Comparison of ENCODE assay signal across 7 mouse cellular contexts in the genomic region with DNA sequence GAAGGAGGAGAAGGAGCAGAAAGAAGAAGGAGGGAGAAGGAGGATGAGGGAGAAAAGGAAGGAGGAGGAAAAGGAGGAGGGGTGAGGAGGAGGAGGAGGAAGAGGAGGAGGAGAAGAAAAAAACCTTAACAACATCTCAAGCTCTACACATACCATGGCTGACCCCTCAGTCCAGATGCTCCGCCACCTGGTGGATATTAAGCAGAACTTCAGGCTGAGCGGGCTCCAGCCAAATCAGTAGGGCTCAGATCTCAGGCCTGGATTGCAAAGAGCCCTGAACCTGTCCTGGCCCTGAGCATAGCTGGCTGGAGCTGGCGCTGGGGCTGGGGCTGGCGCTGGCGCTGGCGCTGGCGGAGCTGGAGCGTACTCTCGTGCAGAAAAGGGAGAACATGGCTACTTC. TPM values are rescaled to one million over a fixed set of nuclear protein-coding genes. Genes with fewer than 3 reads are reported as not detected.
DNase-seq lines count a peak whose midpoint lies in the region; ATAC-seq and TF ChIP-seq lines count a peak whose summit lies in the region.

No protein-coding gene starts in this region.

- no peak for ATAC-seq in heart, embryonic 13.5 days (ENCODE audit: extremely low read depth, insufficient number of reproducible peaks, low FRiP score, low TSS enrichment)
- peak; percentile 66 for ATAC-seq in kidney, embryonic 16.5 days (ENCODE audit: low FRiP score, low TSS enrichment)

- no peak overlapping the region for H3K4me2 ChIP-seq in heart, embryonic 13.5 days
- H3K4me2 ChIP-seq in kidney, embryonic 16.5 days (replicated peaks; ENCODE audit: low read depth, low read length): no peak overlapping the region

- H3K36me3 ChIP-seq in ES-E14 (ENCODE audit: control insufficient read depth, insufficient read depth, low read length, poor library complexity, severe bottlenecking): no peaks in the 10 kb centered on the region
- no peaks in the 10 kb centered on the region for H3K36me3 ChIP-seq in embryonic facial prominence, embryonic 10.5 days (replicated peaks)
- no peaks in the 10 kb centered on the region for H3K36me3 ChIP-seq in heart, embryonic 13.5 days
- H3K36me3 ChIP-seq in kidney, embryonic 16.5 days (ENCODE audit: insufficient read depth, low read length): no peaks in the 10 kb centered on the region

- no peak overlapping the region for H3K27ac ChIP-seq in ES-E14 (ENCODE audit: insufficient read depth, low read depth, low read length, poor library complexity, severe bottlenecking)
- no peak overlapping the region for H3K27ac ChIP-seq in embryonic facial prominence, embryonic 10.5 days (replicated peaks)
- H3K27ac ChIP-seq in heart, embryonic 13.5 days (replicated peaks): no peak overlapping the region
- no peak overlapping the region for H3K27ac ChIP-seq in kidney, embryonic 16.5 days (ENCODE audit: low read length)

- peak overlapping the region; percentile 27; the same call in 1 of the 2 replicates for H3K9ac ChIP-seq in ES-E14 (ENCODE audit: insufficient read depth, low read depth, low read length, poor library complexity, severe bottlenecking)
- peak overlapping the region; percentile 34; the same call in 1 of the 2 replicates for H3K9ac ChIP-seq in heart, embryonic 13.5 days
- H3K9ac ChIP-seq in kidney, embryonic 16.5 days (replicated peaks; ENCODE audit: low read length): 0 out of 2 replicates have a peak overlapping the region, but pooled peaks have one; percentile 15

- peak; percentile 86 for DNase-seq in ES-E14 (ENCODE audit: low read depth, low spot score)
- DNase-seq in adrenal gland, adult 8-10 months: peak; percentile 55
- peak; percentile 83 for DNase-seq in embryonic facial prominence, embryonic 10.5 days (ENCODE audit: low spot score)
- peak; percentile 78 for DNase-seq in lung, postnatal 14 days
- peak; percentile 41 for DNase-seq in retina, adult 2 months (ENCODE audit: low read depth, low spot score)

- in situ Hi-C loops in ES-E14 (cut with MboI; ENCODE audit: low sequenced_read_pairs in 2 of 2, unreplicated experiment in 2 of 2): no loop called here

- 3% methylated on average over 9 of the region's 9 CpGs for WGBS in embryonic facial prominence, embryonic 10.5 days
- 2% methylated on average over 9 of the region's 9 CpGs for WGBS in heart, embryonic 13.5 days
- WGBS in kidney, embryonic 16.5 days: 4% methylated on average over 9 of the region's 9 CpGs

- no peak overlapping the region for H3K4me3 ChIP-seq in ES-E14 (ENCODE audit: insufficient read depth in 1 of 2, low read depth in 1 of 2, low read length in 2 of 2, poor library complexity in 1 of 2, severe bottlenecking in 1 of 2)
- 0 out of 2 replicates have a peak overlapping the region, but pooled peaks have one; percentile 19 for H3K4me3 ChIP-seq in embryonic facial prominence, embryonic 10.5 days
- H3K4me3 ChIP-seq in heart, embryonic 13.5 days: no peak overlapping the region
- H3K4me3 ChIP-seq in kidney, embryonic 16.5 days (ENCODE audit: low read length): no peak overlapping the region

- H3K4me1 ChIP-seq in ES-E14 (ENCODE audit: control insufficient read depth in 2 of 2, insufficient read depth in 2 of 2, low read length in 2 of 2, poor library complexity in 1 of 2): peaks cover 2 to 11% of the 10 kb centered on the region in 2 experiments; a peak in 2 of 4 replicates
- H3K4me1 ChIP-seq in embryonic facial prominence, embryonic 10.5 days: peaks cover 23% of the 10 kb centered on the region
- H3K4me1 ChIP-seq in heart, embryonic 13.5 days: no peaks in the 10 kb centered on the region
- H3K4me1 ChIP-seq in kidney, embryonic 16.5 days (ENCODE audit: insufficient read depth, low read length): peaks cover 12% of the 10 kb centered on the region

- H3K9me3 ChIP-seq in ES-E14 (ENCODE audit: control insufficient read depth, insufficient read depth, low read depth, low read length): no peaks in the 10 kb centered on the region
- no peaks in the 10 kb centered on the region; the same call in 1 of the 2 replicates for H3K9me3 ChIP-seq in embryonic facial prominence, embryonic 10.5 days
- H3K9me3 ChIP-seq in heart, embryonic 13.5 days: no peaks in the 10 kb centered on the region; the same call in 1 of the 2 replicates
- no peaks in the 10 kb centered on the region for H3K9me3 ChIP-seq in kidney, embryonic 16.5 days (ENCODE audit: low read length)

- H3K27me3 ChIP-seq in embryonic facial prominence, embryonic 10.5 days (replicated peaks; ENCODE audit: low read depth, poor library complexity, severe bottlenecking): no peaks in the 10 kb centered on the region
- H3K27me3 ChIP-seq in heart, embryonic 13.5 days (replicated peaks): no peaks in the 10 kb centered on the region
- no peaks in the 10 kb centered on the region for H3K27me3 ChIP-seq in kidney, embryonic 16.5 days (ENCODE audit: insufficient read depth, low read length)

TF ChIP-seq in ES-E14, 5 proteins besides CTCF, POLR2A, EP300 and RAD21:
- TF ChIP-seq ZC3H11A (IDR thresholded peaks at IDR 0.05; ENCODE audit: borderline replicate concordance, low read depth, low read length): peak; percentile 33; the same call in 1 of the 2 replicates
- TF ChIP-seq ZNF384 (IDR thresholded peaks at IDR 0.05; ENCODE audit: low read depth, low read length): peak; percentile 77
- TF ChIP-seq CHD2 (IDR thresholded peaks at IDR 0.05; ENCODE audit: low read depth, low read length): no peak
- no peak for TF ChIP-seq HCFC1 (IDR thresholded peaks at IDR 0.05; ENCODE audit: borderline replicate concordance, insufficient read depth, low read length)
- no peak for TF ChIP-seq MAFK (IDR thresholded peaks at IDR 0.05; ENCODE audit: insufficient read depth, low read depth, low read length)
TF ChIP-seq in ES-E14: peak in this region for 2.

RNA-seq across cellular contexts. Expression of a gene that starts 14.7 kb away (rescaled TPM):
- total RNA-seq in ES-E14 (2012; rRNA removed): 7.5 and 12.5 TPM in 2 replicates
- total RNA-seq in adrenal gland, adult 8-10 months (2022): 1 to 10 TPM in 1 of 4 experiments, under 1 TPM in 3; 0.15 to 1.5 (median 0.62) TPM
- 4.5 and 6.8 TPM in 2 replicates for polyA plus RNA-seq in embryonic facial prominence, embryonic 10.5 days (2016; fragmentation: Nextera tagmentation; extraction: Ambion mirVana)
- 1.8 and 1.9 TPM in 2 replicates for polyA plus RNA-seq in heart, embryonic 13.5 days (2015; fragmentation: Nextera tagmentation; extraction: Ambion mirVana)
- 11.5 and 11.8 TPM in 2 replicates for polyA plus RNA-seq in kidney, embryonic 16.5 days (2015; fragmentation: Nextera tagmentation; extraction: Ambion mirVana)

RNA-seq across cellular contexts. Expression of a gene that starts 27.1 kb away (rescaled TPM):
- total RNA-seq in ES-E14 (2012; rRNA removed): 2.1 and 9.5 TPM in 2 replicates
- total RNA-seq in adrenal gland, adult 8-10 months (2022): 10 to 100 TPM; 15.9 to 28.0 (median 21.0) TPM
- 26.7 and 27.2 TPM in 2 replicates for polyA plus RNA-seq in embryonic facial prominence, embryonic 10.5 days (2016; fragmentation: Nextera tagmentation; extraction: Ambion mirVana)
- polyA plus RNA-seq in heart, embryonic 13.5 days (2015; fragmentation: Nextera tagmentation; extraction: Ambion mirVana): 33.3 and 38.4 TPM in 2 replicates
- 81.9 and 86.7 TPM in 2 replicates for polyA plus RNA-seq in kidney, embryonic 16.5 days (2015; fragmentation: Nextera tagmentation; extraction: Ambion mirVana)

RNA-seq across cellular contexts. Expression of a gene that starts 29.7 kb away (rescaled TPM):
- 24.0 and 41.9 TPM in 2 replicates for total RNA-seq in ES-E14 (2012; rRNA removed)
- 1 to 10 TPM; 1.1 to 3.5 (median 1.9) TPM for total RNA-seq in adrenal gland, adult 8-10 months (2022)
- 37.3 and 40.8 TPM in 2 replicates for polyA plus RNA-seq in embryonic facial prominence, embryonic 10.5 days (2016; fragmentation: Nextera tagmentation; extraction: Ambion mirVana)
- polyA plus RNA-seq in heart, embryonic 13.5 days (2015; fragmentation: Nextera tagmentation; extraction: Ambion mirVana): 9.9 and 10.2 TPM in 2 replicates
- 29.2 and 31.3 TPM in 2 replicates for polyA plus RNA-seq in kidney, embryonic 16.5 days (2015; fragmentation: Nextera tagmentation; extraction: Ambion mirVana)

RNA-seq across cellular contexts. Expression of a gene that starts 37.7 kb away (rescaled TPM):
- total RNA-seq in ES-E14 (2012; rRNA removed): 17.0 and 27.0 TPM in 2 replicates
- total RNA-seq in adrenal gland, adult 8-10 months (2022): 10 to 100 TPM; 54.2 to 80.1 (median 64.9) TPM
- polyA plus RNA-seq in embryonic facial prominence, embryonic 10.5 days (2016; fragmentation: Nextera tagmentation; extraction: Ambion mirVana): 27.2 and 34.2 TPM in 2 replicates
- 40.6 and 40.7 TPM in 2 replicates for polyA plus RNA-seq in heart, embryonic 13.5 days (2015; fragmentation: Nextera tagmentation; extraction: Ambion mirVana)
- polyA plus RNA-seq in kidney, embryonic 16.5 days (2015; fragmentation: Nextera tagmentation; extraction: Ambion mirVana): 58.8 and 64.3 TPM in 2 replicates

RNA-seq across cellular contexts. Expression of a gene that starts 41.7 kb away (rescaled TPM):
- total RNA-seq in ES-E14 (2012; rRNA removed): 56.3 and 59.1 TPM in 2 replicates
- 10 to 100 TPM; 58.4 to 85.4 (median 71.3) TPM for total RNA-seq in adrenal gland, adult 8-10 months (2022)
- polyA plus RNA-seq in embryonic facial prominence, embryonic 10.5 days (2016; fragmentation: Nextera tagmentation; extraction: Ambion mirVana): 30.5 and 34.2 TPM in 2 replicates
- polyA plus RNA-seq in heart, embryonic 13.5 days (2015; fragmentation: Nextera tagmentation; extraction: Ambion mirVana): 58.3 and 58.9 TPM in 2 replicates
- 107 and 108 TPM in 2 replicates for polyA plus RNA-seq in kidney, embryonic 16.5 days (2015; fragmentation: Nextera tagmentation; extraction: Ambion mirVana)
